Mouse (Mus musculus) liver, postnatal 0 days (tissue): ENCODE measurements at regions not wholly inside any gene's neighbourhood (a gene's known extent, or its start where the extent isn't known, plus 50 kb on each side); places are given as distances from the start of the nearest gene placed in this dataset.

Source experiments
- CTCF ChIP-seq: sonication (generic); IDR thresholded peaks from 2 replicates; pipeline ENCODE4 v1.5.1; 2016; ENCODE audit warnings: antibody characterized with exemption, low read depth
- EP300 ChIP-seq: IDR thresholded peaks from 2 replicates; pipeline ENCODE4 v1.6.1; 2016; ENCODE audit warnings: antibody characterized with exemption, low read depth, mild to moderate bottlenecking

DNA sequence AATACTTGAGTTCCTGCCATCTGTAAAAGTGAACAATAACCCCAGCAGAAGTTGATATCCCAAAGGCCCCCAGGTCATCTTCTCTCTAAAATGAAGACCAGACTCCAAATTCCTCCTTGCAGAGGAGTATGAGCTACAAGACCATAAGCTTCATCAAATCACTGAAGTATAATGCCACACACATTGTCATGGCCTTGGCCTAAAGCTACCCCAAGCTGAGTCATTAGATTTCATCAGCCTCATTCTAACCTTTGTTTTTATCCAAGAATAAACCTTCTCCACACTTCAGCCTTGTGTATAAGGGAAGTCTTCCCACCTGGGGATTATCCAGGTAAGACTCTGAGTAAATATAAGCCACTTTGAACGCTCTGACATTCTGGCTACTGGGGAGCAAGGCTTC, 289.3 kb downstream of the Psat1 start:
- TF ChIP-seq CTCF (no peak), EP300 (no peak)
